Mouse (Mus musculus): ENCODE data around the gene Mosmo. TPM values are rescaled to one million over a fixed set of nuclear protein-coding genes. Genes with fewer than 3 reads are reported as not detected.

The Mosmo gene
- total RNA-seq (2023): 10 to 100 TPM; 14.4 to 22.2 TPM

DNA sequence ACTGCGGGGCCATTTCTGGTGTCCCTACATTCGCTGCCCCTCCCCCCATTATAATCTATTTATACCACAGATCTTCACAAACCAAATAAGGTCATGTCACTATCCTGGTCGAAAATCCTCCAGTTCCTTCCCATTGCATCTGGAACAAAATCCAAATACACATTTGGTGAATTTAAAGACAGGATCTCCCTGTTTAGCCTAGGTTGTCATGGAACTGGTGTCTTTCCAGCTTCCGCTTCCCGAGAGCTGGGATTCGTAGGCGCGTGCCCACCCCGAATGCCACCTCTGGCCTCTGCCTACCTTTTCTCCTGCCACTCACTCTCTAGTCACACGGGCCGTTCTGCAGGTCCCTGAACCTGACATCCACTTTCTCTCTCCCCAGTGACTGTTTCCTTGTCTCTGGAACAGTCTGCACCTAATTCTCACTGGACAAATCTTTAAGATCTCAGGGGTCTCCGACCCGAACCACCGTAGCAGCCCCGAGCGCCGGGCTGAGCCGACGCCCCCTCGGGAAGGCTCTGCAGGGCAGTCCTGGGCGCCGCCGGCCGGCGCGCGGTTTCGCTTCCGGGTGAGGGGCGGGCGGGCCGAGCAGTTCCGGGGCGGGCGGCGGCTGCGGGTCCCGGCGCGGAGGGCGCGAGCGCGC is at the start of gene Mosmo:
Gene Mosmo, plus strand, starts transcription at position 618 of the 643 bp plus-strand sequence.

DNA sequence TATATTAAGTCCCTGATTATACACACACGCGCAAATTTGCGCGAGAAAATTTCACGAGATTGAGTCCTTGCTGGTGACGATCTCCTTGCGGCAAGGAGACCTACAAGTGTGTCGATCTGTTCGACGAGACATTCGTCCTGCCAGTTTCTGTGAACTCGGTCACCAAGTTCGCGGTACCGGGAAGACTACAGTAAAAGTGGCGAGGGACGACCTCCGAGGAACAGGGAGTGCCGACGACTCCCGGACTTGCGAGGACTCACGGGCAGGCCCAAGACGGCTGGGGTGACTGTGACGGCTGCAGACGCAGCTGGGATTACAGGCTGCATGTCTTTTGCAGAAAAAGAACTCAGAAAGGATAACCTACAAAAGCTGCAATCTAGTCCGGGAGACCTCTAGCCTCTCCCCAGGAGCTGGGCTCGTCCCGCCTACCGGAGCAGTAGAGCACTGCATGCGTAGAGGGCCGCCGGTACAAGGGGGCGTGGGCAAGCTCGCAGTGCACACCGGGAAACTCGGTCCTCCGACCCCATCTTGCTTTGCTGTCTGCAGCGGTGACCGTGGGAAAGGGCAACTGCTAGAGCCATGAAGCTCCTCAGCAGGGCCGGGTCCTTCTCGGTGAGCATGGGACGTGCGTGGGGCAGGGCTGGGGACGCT is 42.6 kb upstream of the Mosmo start, which contains the start of gene Uqcrc2:
Gene Uqcrc2, plus strand, starts transcription at position 466 of the 651 bp plus-strand sequence.

DNA sequence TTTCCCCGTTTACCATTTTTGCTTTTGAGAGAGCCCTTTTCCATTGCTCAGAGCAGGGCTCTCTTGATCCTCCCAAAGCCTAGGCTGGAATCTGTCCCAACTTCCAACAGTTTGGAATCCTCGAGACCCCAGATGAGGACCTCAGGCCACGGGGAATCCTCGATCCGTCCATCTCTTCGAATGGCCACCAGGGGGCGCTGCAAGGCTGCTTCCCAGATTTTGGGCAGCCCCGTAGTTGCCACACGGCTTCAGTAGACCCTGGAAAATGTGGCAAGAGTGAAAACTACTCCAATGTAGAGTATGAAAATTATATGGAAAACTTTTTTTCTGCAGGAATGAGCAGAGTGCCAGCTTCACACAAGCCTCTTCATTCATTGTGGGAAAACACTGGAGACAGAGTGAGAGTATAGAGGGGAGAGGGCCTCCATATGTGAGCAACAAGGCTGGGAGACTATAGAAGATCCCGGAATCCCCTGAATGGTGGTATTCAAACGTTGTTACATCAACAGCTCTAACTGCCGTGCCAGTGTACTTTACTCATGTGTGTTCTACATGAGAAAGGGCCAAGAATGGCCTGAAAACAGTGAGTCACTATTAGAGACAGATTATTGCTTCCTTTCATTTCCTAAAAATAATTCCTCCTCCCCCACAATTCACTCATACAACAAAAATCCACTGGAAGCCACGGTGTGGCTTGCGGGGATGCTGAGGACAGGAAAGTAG is 7.1 kb upstream of the Mosmo start, which contains the start of gene Pdzd9:
Gene Pdzd9, minus strand, starts transcription at position 191 of the 723 bp plus-strand sequence.

DNA sequence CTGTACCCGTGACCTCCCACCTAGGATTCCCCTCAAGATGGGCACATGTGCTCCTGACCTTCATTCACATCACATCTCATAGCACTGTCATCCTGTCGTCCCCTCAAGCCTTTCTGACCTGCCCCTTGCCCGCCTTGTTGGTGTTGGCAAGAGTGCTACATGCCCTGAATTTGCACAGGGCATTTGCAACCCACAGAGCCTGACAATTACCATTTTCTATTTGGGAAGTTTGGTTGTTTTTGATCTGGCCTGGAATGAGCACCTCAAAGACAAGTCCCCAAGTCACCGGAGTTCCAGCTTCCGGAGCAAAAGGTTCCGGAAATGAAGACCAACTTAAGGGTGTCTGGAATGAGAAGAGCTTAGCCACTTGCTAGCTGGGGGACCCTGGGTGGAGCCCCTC is 61.6 kb downstream of the Mosmo start, which contains the start of gene Vwa3a:
Gene Vwa3a, plus strand, starts transcription at position 301 of the 400 bp plus-strand sequence.

Other genes starting within 250 kb of the Mosmo start
- gene Uqcrc2, start 42.4 kb upstream of the Mosmo start, total RNA-seq (2023): 10 to 100 TPM; 81.3 to 88.7 TPM
- not detected for gene Pdzd9, start 7.3 kb upstream of the Mosmo start, total RNA-seq (2023)
- gene Vwa3a, start 61.7 kb downstream of the Mosmo start, total RNA-seq (2023): not detected
- gene Gm5737, start 134.7 kb downstream of the Mosmo start, total RNA-seq (2023): not detected
- 10 to 100 TPM; 22.5 to 28.3 TPM for gene Eef2k, start 165.2 kb downstream of the Mosmo start, total RNA-seq (2023)
- 10 to 100 TPM; 39.0 to 44.5 TPM for gene Polr3e, start 240.1 kb downstream of the Mosmo start, total RNA-seq (2023)

Data from B cell, adult 67 days (primary cell).